Mouse (Mus musculus) kidney, adult 2 months (tissue): ENCODE measurements around the gene Madd.

Source experiments
- CTCF ChIP-seq: fragments of 200-500 bp; conservative IDR thresholded peaks from 2 replicates; pipeline ENCODE4 v1.5.1; 2011; ENCODE audit warnings: low read depth, mild to moderate bottlenecking, control low read depth, low read length, moderate library complexity, mixed read lengths; ENCODE audit not compliant: insufficient read depth, insufficient read length
- POLR2A ChIP-seq: fragments of 200-500 bp; IDR thresholded peaks from one replicate; pipeline ENCODE4 v1.6.1; 2011; ENCODE audit warnings: low read depth, low read length, control low read depth

DNA sequence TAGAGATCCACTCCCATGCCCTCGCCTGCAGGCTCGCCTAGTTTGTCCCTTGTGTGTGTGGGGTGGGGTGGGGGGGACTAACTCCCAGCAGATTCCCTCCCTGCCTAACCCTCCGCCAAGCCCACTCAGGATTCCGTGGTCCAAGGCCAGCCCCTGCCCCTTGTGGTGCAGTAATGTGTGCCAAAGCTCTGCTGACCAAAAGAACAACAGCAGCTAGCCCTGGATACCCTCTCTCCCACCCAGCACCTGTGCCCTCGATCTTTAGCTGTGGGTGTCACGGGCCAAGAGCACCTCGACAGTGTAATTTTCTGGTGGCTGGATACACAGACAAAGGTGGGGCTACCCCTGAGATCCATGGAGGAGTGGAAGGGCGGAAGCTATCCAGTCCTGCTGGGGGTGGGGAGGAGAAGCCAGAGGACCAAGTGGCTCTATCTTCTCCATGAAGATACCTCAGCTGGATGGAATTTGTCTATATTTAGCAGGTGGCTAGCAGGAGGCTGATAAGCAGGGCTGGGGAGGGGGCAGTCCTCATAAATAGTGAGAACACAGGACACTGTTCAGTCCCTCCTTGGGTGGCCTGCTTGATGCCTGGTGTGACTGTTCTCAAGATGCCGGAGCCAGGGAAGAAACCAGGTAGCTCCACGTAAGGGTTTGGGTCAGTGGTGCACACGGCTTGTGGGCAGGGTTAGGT is 65.9 kb downstream of the Madd start, which contains the start of gene Mybpc3:
- no peak for TF ChIP-seq CTCF
- TF ChIP-seq POLR2A, result no peak
